Mouse (Mus musculus) forebrain, embryonic 16.5 days (tissue): ENCODE measurements around the gene Mad1l1. TPM values are rescaled to one million over a fixed set of nuclear protein-coding genes. Genes with fewer than 3 reads are reported as not detected.

ENCODE experiments used
- ATAC-seq: fragments of 200-750 bp; cut with Nextera tagmentation; 2 replicates; pipeline ENCODE4 v1.8.0; 2017; ENCODE audit warnings: mild to moderate bottlenecking, moderate library complexity
- H3K27ac ChIP-seq: fragments of 300-500 bp; sonication (generic); 2 replicates; pipeline ENCODE4 v1.5.1; 2014; ENCODE audit warnings: low read length, control low read depth
- H3K27me3 ChIP-seq: fragments of 300-500 bp; sonication (generic); replicated peaks from 2 replicates; pipeline ENCODE4 v1.6.1; 2014; ENCODE audit warnings: low read length; ENCODE audit not compliant: control insufficient read depth, insufficient read depth
- H3K36me3 ChIP-seq: fragments of 300-500 bp; sonication (generic); 2 replicates; pipeline ENCODE4 v1.6.1; 2014; ENCODE audit not compliant: control insufficient read depth, insufficient read depth
- H3K4me1 ChIP-seq: fragments of 300-500 bp; sonication (generic); replicated peaks from 2 replicates; pipeline ENCODE4 v1.6.1; 2014; ENCODE audit warnings: low read length; ENCODE audit not compliant: control insufficient read depth, insufficient read depth
- H3K4me2 ChIP-seq: fragments of 300-500 bp; sonication (generic); 2 replicates; pipeline ENCODE4 v1.6.1; 2014; ENCODE audit warnings: mild to moderate bottlenecking, low read length, control low read depth
- H3K4me3 ChIP-seq: fragments of 300-500 bp; sonication (generic); replicated peaks from 2 replicates; pipeline ENCODE4 v1.5.1; 2014; ENCODE audit warnings: mild to moderate bottlenecking, low read length, control low read depth
- H3K9ac ChIP-seq: fragments of 300-500 bp; sonication (generic); replicated peaks from 2 replicates; pipeline ENCODE4 v1.6.1; 2014; ENCODE audit warnings: low read depth, low read length, control low read depth
- H3K9me3 ChIP-seq: fragments of 300-500 bp; sonication (generic); 2 replicates; pipeline ENCODE4 v1.6.1; 2016; ENCODE audit warnings: low read length; ENCODE audit not compliant: control insufficient read depth
- WGBS: fragments of 180-500 bp; shearing (Covaris S2); extraction: QIAGEN DNeasy Blood & Tissue Kit; methylation state at CpG from one replicate; pipeline ENCODE4 v1.1.7; 2014; 5-methylcytosine and 5-hydroxymethylcytosine counted together
- polyA plus RNA-seq: library from polyadenylated mRNA; unstranded; fragments of >200 nt; fragmentation: Nextera tagmentation; extraction: Ambion mirVana; gene quantifications from 2 replicates; pipeline ENCODE4 v1.2.1, GENCODE M21; 2015

The Mad1l1 gene
- polyA plus RNA-seq, 1 experiment from 2014 or later, result 33.4 TPM

GRCm38 (mm10) chr5:140065281-140065945, 255.9 kb downstream of the Mad1l1 start:
- Histone ChIP-seq H3K36me3 (no peaks in the 10 kb centered on the region), H3K4me3 (no peak overlapping the region), H3K9ac (no peak overlapping the region), H3K27me3 (no peaks in the 10 kb centered on the region), H3K4me1 (peaks cover 23% of the 10 kb centered on the region), H3K4me2 (no peak overlapping the region), H3K9me3 (no peaks in the 10 kb centered on the region), H3K27ac (no peak overlapping the region)
- ATAC-seq, result no peak
- WGBS, result 95% methylated on average over 11 of the region's 11 CpGs

GRCm38 (mm10) chr5:140064521-140064920, 256.8 kb downstream of the Mad1l1 start:
- WGBS, result 79% methylated on average over 4 of the region's 4 CpGs

GRCm38 (mm10) chr5:140062828-140063227, 258.5 kb downstream of the Mad1l1 start:
- no peak overlapping the region for H3K4me3 ChIP-seq
- H3K27ac ChIP-seq, result no peak overlapping the region
- H3K4me1 ChIP-seq, result peaks cover 15% of the 10 kb centered on the region
- H3K4me2 ChIP-seq, result no peak overlapping the region
- no peak for ATAC-seq
- no peaks in the 10 kb centered on the region for H3K9me3 ChIP-seq
- no peak overlapping the region for H3K9ac ChIP-seq
- 83% methylated on average over 3 of the region's 3 CpGs for WGBS
- no peaks in the 10 kb centered on the region for H3K27me3 ChIP-seq
- no peaks in the 10 kb centered on the region for H3K36me3 ChIP-seq

More at GRCm38 (mm10) chr5:140064521-140064920, 256.8 kb downstream of the Mad1l1 start:
- Histone ChIP-seq H3K36me3 (no peaks in the 10 kb centered on the region), H3K9ac (no peak overlapping the region), H3K4me1 (peaks cover 23% of the 10 kb centered on the region), H3K4me3 (no peak overlapping the region), H3K4me2 (no peak overlapping the region), H3K27ac (no peak overlapping the region), H3K27me3 (no peaks in the 10 kb centered on the region), H3K9me3 (no peaks in the 10 kb centered on the region)
- ATAC-seq, result no peak

- 74% methylated on average over 3 of the region's 3 CpGs for WGBS
- Histone ChIP-seq H3K9ac (no peak overlapping the region), H3K4me2 (no peak overlapping the region), H3K27ac (no peak overlapping the region), H3K4me3 (no peak overlapping the region), H3K9me3 (no peaks in the 10 kb centered on the region), H3K36me3 (no peaks in the 10 kb centered on the region), H3K4me1 (peaks cover 14% of the 10 kb centered on the region), H3K27me3 (no peaks in the 10 kb centered on the region)
- no peak for ATAC-seq
Measured at GRCm38 (mm10) chr5:140062316-140062715, 259.0 kb downstream of the Mad1l1 start.

- H3K9me3 ChIP-seq, result no peaks in the 10 kb centered on the region
- H3K36me3 ChIP-seq, result no peaks in the 10 kb centered on the region
- peaks cover 14% of the 10 kb centered on the region for H3K4me1 ChIP-seq
- no peak overlapping the region for H3K4me3 ChIP-seq
- ATAC-seq, result peak; percentile 93
- no peaks in the 10 kb centered on the region for H3K27me3 ChIP-seq
- no peak overlapping the region for H3K9ac ChIP-seq
- WGBS, result 18% methylated on average over 6 of the region's 6 CpGs
- 0 out of 2 replicates have a peak overlapping the region, but pooled peaks have one; percentile 7 for H3K27ac ChIP-seq
- H3K4me2 ChIP-seq, result no peak overlapping the region
Measured at GRCm38 (mm10) chr5:140061296-140061879, 260.0 kb downstream of the Mad1l1 start.

- Histone ChIP-seq H3K27ac (no peak overlapping the region), H3K9ac (no peak overlapping the region), H3K36me3 (no peaks in the 10 kb centered on the region), H3K4me1 (peaks cover 7% of the 10 kb centered on the region), H3K4me3 (no peak overlapping the region), H3K27me3 (no peaks in the 10 kb centered on the region), H3K9me3 (no peaks in the 10 kb centered on the region), H3K4me2 (no peak overlapping the region)
- 90% methylated on average over 3 of the region's 3 CpGs for WGBS
- ATAC-seq, result no peak
Measured at GRCm38 (mm10) chr5:140056291-140056690, 265.1 kb downstream of the Mad1l1 start.

GRCm38 (mm10) chr5:140055431-140055830, 265.9 kb downstream of the Mad1l1 start:
- Histone ChIP-seq H3K4me3 (no peak overlapping the region), H3K9me3 (no peaks in the 10 kb centered on the region), H3K27me3 (no peaks in the 10 kb centered on the region), H3K27ac (no peak overlapping the region), H3K9ac (no peak overlapping the region), H3K4me1 (peaks cover 4% of the 10 kb centered on the region; the same call in 1 of the 2 replicates), H3K4me2 (no peak overlapping the region), H3K36me3 (no peaks in the 10 kb centered on the region)
- no peak for ATAC-seq
- 86% methylated on average over 3 of the region's 3 CpGs for WGBS

GRCm38 (mm10) chr5:140053626-140054025, 267.7 kb downstream of the Mad1l1 start:
- Histone ChIP-seq H3K4me1 (peaks cover 4% of the 10 kb centered on the region; the same call in 1 of the 2 replicates), H3K36me3 (no peaks in the 10 kb centered on the region), H3K4me2 (no peak overlapping the region), H3K9me3 (no peaks in the 10 kb centered on the region), H3K9ac (no peak overlapping the region), H3K27me3 (no peaks in the 10 kb centered on the region), H3K4me3 (no peak overlapping the region), H3K27ac (no peak overlapping the region)
- 74% methylated on average over 3 of the region's 3 CpGs for WGBS
- no peak for ATAC-seq

GRCm38 (mm10) chr5:140052405-140052804, 268.9 kb downstream of the Mad1l1 start:
- 88% methylated on average over 3 of the region's 3 CpGs for WGBS
- Histone ChIP-seq H3K9me3 (no peaks in the 10 kb centered on the region), H3K4me1 (peaks cover 4% of the 10 kb centered on the region; the same call in 1 of the 2 replicates), H3K36me3 (no peaks in the 10 kb centered on the region), H3K27ac (no peak overlapping the region), H3K4me3 (no peak overlapping the region), H3K9ac (no peak overlapping the region), H3K27me3 (no peaks in the 10 kb centered on the region), H3K4me2 (no peak overlapping the region)
- ATAC-seq, result no peak
